Mouse (Mus musculus): ENCODE measurements around the gene Klhl22.

Klhl22 gene

GRCm38 (mm10) chr16:17757756-17758155 is 1.7 kb upstream of the Klhl22 start:
- no peak for DNase-seq (ENCODE audit: low spot score)

GRCm38 (mm10) chr16:17758902-17759301 is 516 bp upstream of the Klhl22 start:
- DNase-seq (ENCODE audit: low spot score), result peak; percentile 64

GRCm38 (mm10) chr16:17759813-17760321 is 449 bp downstream of the Klhl22 start:
- DNase-seq (ENCODE audit: low spot score), result no peak

GRCm38 (mm10) chr16:17760657-17761056 is 1.2 kb downstream of the Klhl22 start:
- peak; percentile 56 for DNase-seq (ENCODE audit: low spot score)

- no peak for DNase-seq (ENCODE audit: low spot score)
Observed at GRCm38 (mm10) chr16:17761074-17761473, 1.7 kb downstream of the Klhl22 start.

- DNase-seq (ENCODE audit: low spot score), result peak; percentile 52
Observed at GRCm38 (mm10) chr16:17764108-17764511, 4.7 kb downstream of the Klhl22 start.

GRCm38 (mm10) chr16:17768834-17769233 is 9.4 kb downstream of the Klhl22 start:
- no peak for DNase-seq (ENCODE audit: low spot score)

GRCm38 (mm10) chr16:17771117-17771865 is 11.9 kb downstream of the Klhl22 start:
- DNase-seq (ENCODE audit: low spot score), result no peak

- no peak for DNase-seq (ENCODE audit: low spot score)
Observed at GRCm38 (mm10) chr16:17776828-17777227, 17.4 kb downstream of the Klhl22 start.

- DNase-seq (ENCODE audit: low spot score), result no peak
Observed at GRCm38 (mm10) chr16:17778223-17778622, 18.8 kb downstream of the Klhl22 start.

GRCm38 (mm10) chr16:17779692-17780091 is 20.3 kb downstream of the Klhl22 start:
- DNase-seq (ENCODE audit: low spot score), result no peak

- no peak for DNase-seq (ENCODE audit: low spot score)
Observed at GRCm38 (mm10) chr16:17785337-17785736, 25.9 kb downstream of the Klhl22 start.

GRCm38 (mm10) chr16:17792728-17793127 is 33.3 kb downstream of the Klhl22 start:
- no peak for DNase-seq (ENCODE audit: low spot score)

GRCm38 (mm10) chr16:17794047-17794446 is 34.6 kb downstream of the Klhl22 start:
- DNase-seq (ENCODE audit: low spot score), result no peak

- DNase-seq (ENCODE audit: low spot score), result no peak
Observed at GRCm38 (mm10) chr16:17795643-17796042, 36.2 kb downstream of the Klhl22 start.

- DNase-seq (ENCODE audit: low spot score), result no peak
Observed at GRCm38 (mm10) chr16:17796519-17796918, 37.1 kb downstream of the Klhl22 start.

GRCm38 (mm10) chr16:17796971-17797811 is 37.8 kb downstream of the Klhl22 start, which contains the start of gene Scarf2:
TSS of gene Scarf2 (plus strand) at chr16:17797282.
- peak; percentile 72 for DNase-seq (ENCODE audit: low spot score)

- peak; percentile 63 for DNase-seq (ENCODE audit: low spot score)
Observed at GRCm38 (mm10) chr16:17797812-17798311, 38.4 kb downstream of the Klhl22 start.

GRCm38 (mm10) chr16:17798321-17799180 is 39.1 kb downstream of the Klhl22 start:
- DNase-seq (ENCODE audit: low spot score), result peak; percentile 86

- no peak for DNase-seq (ENCODE audit: low spot score)
Observed at GRCm38 (mm10) chr16:17799584-17799983, 40.2 kb downstream of the Klhl22 start.

- DNase-seq (ENCODE audit: low spot score), result no peak
Observed at GRCm38 (mm10) chr16:17801777-17802455, 42.5 kb downstream of the Klhl22 start.
